Mouse (Mus musculus) ES-Bruce4 (cell line): ENCODE results near the gene Irf8. TPM values are rescaled to one million over a fixed set of nuclear protein-coding genes. Genes with fewer than 3 reads are reported as not detected.

ENCODE experiments used
- H3K27ac ChIP-seq: 2 replicates; pipeline ENCODE4 v1.5.1; 2012; ENCODE audit warnings: low read length, inconsistent platforms; ENCODE audit not compliant: insufficient read depth
- H3K27me3 ChIP-seq: 2 replicates; pipeline ENCODE4 v1.6.1; 2012; ENCODE audit warnings: mild to moderate bottlenecking, low read length, inconsistent platforms; ENCODE audit not compliant: control insufficient read depth, poor library complexity, insufficient read depth, severe bottlenecking
- H3K36me3 ChIP-seq: 2 replicates; pipeline ENCODE4 v1.6.1; 2012; ENCODE audit warnings: inconsistent platforms, mild to moderate bottlenecking, low read length, moderate library complexity; ENCODE audit not compliant: control insufficient read depth, poor library complexity, insufficient read depth, severe bottlenecking
- H3K4me1 ChIP-seq: one replicate; pipeline ENCODE4 v1.8.1; 2011; ENCODE audit warnings: low read length; ENCODE audit not compliant: control insufficient read depth, insufficient read depth
- H3K4me3 ChIP-seq: 2 replicates; pipeline ENCODE4 v1.5.1; 2011; ENCODE audit warnings: low read depth, mild to moderate bottlenecking, low read length
- H3K9ac ChIP-seq: 2 replicates; pipeline ENCODE4 v1.6.1; 2012; ENCODE audit warnings: low read depth, mild to moderate bottlenecking, inconsistent platforms; ENCODE audit not compliant: poor library complexity, severe bottlenecking
- H3K9me3 ChIP-seq: replicated peaks from 2 replicates; pipeline ENCODE4 v1.6.1; 2012; ENCODE audit warnings: mild to moderate bottlenecking, low read length, inconsistent platforms; ENCODE audit not compliant: control insufficient read depth, poor library complexity, insufficient read depth, severe bottlenecking
- CTCF ChIP-seq: IDR thresholded peaks from one replicate; pipeline ENCODE4 v1.8.1; 2011; ENCODE audit warnings: low read depth, low read length
- EP300 ChIP-seq: IDR thresholded peaks from 2 replicates; pipeline ENCODE4 v1.6.1; 2011; ENCODE audit warnings: low read depth, low read length; ENCODE audit not compliant: insufficient read depth
- POLR2A ChIP-seq: IDR thresholded peaks from one replicate; pipeline ENCODE4 v1.8.1; 2011; ENCODE audit warnings: low read length; ENCODE audit not compliant: insufficient read depth
- polyA plus RNA-seq: library from polyadenylated mRNA; stranded (reverse); fragments of >200 nt; gene quantifications from 2 replicates; pipeline ENCODE4 v1.2.4, GENCODE M21; 2011; ENCODE audit warnings: low read depth; ENCODE audit not compliant: missing spikeins, insufficient read depth, insufficient read length

Gene Irf8
- polyA plus RNA-seq, 1 experiment: 0.91 TPM

DNA sequence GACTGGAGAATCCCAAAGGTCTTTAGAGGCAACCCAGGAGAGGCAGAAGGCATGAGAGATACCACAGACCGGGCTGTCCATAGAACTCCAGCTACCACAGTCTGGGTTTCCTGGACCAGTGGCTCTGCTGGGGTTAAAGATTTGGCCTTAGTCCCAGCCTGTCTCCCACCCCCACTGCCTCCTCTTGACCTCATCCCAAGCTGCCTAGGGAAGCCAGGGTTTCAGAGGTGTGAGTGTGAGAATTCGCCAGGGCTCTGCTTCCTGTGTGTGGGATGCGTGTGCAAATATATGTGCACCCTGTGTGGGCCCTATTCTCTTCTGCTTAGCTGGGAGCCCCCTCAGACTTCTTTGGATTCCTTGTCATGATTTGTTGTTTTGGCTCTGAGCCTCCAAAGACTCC, 68.6 kb downstream of the Irf8 start:
- Histone ChIP-seq H3K9me3 (no peaks in the 10 kb centered on the region), H3K9ac (no peak overlapping the region), H3K27me3 (no peaks in the 10 kb centered on the region), H3K4me1 (peaks cover 20% of the 10 kb centered on the region), H3K27ac (no peak overlapping the region), H3K4me3 (no peak overlapping the region), H3K36me3 (no peaks in the 10 kb centered on the region)
- TF ChIP-seq CTCF (no peak), POLR2A (no peak), EP300 (no peak)

Other genes starting within 250 kb of the Irf8 start
- gene Gins2, start 147.1 kb upstream of the Irf8 start, polyA plus RNA-seq: 51.3 and 52.0 TPM in 2 replicates
- 12.4 and 17.7 TPM in 2 replicates for gene 1190005I06Rik, start 88.7 kb upstream of the Irf8 start, polyA plus RNA-seq
- gene Gm27021, start 68.3 kb upstream of the Irf8 start, polyA plus RNA-seq: not detected in 2 replicates
- gene Cox4i1, start 68.1 kb upstream of the Irf8 start, polyA plus RNA-seq: 605 and 624 TPM in 2 replicates
- gene Emc8, start 67.8 kb upstream of the Irf8 start, polyA plus RNA-seq: 124 and 141 TPM in 2 replicates